Mouse (Mus musculus) midbrain, embryonic 12.5 days (tissue): ENCODE results near the gene Rln3. TPM values are rescaled to one million over a fixed set of nuclear protein-coding genes. Genes with fewer than 3 reads are reported as not detected.
A peak's percentile ranks its signal among the peaks of the same experiment; 100 is the strongest.
"Not testable (repeated sequence)": the region's sequence is repeated elsewhere in the genome, so short reads cannot be mapped to it uniquely, and the experiment has no call there.

ENCODE experiments used
- ATAC-seq: fragments of 200-750 bp; cut with Nextera tagmentation; 2 replicates; pipeline ENCODE4 v1.8.0; 2017; ENCODE audit warnings: low read depth, moderate TSS enrichment, moderate library complexity; ENCODE audit not compliant: low FRiP score
- H3K27ac ChIP-seq: fragments of 300-500 bp; sonication (generic); replicated peaks from 2 replicates; pipeline ENCODE4 v1.5.1; 2016; ENCODE audit warnings: mild to moderate bottlenecking
- H3K27me3 ChIP-seq: fragments of 300-500 bp; sonication (generic); 2 replicates; pipeline ENCODE4 v1.6.1; 2016; ENCODE audit warnings: mild to moderate bottlenecking
- H3K36me3 ChIP-seq: fragments of 300-500 bp; sonication (generic); 2 replicates; pipeline ENCODE4 v1.6.1; 2016
- H3K4me1 ChIP-seq: fragments of 300-500 bp; sonication (generic); 2 replicates; pipeline ENCODE4 v1.6.1; 2016
- H3K4me2 ChIP-seq: fragments of 300-500 bp; sonication (generic); replicated peaks from 2 replicates; pipeline ENCODE4 v1.6.1; 2016; ENCODE audit warnings: mild to moderate bottlenecking, moderate library complexity
- H3K4me3 ChIP-seq: fragments of 300-500 bp; sonication (generic); 2 replicates; pipeline ENCODE4 v1.5.1; 2016; ENCODE audit warnings: mild to moderate bottlenecking
- H3K9ac ChIP-seq: fragments of 300-500 bp; sonication (generic); replicated peaks from 2 replicates; pipeline ENCODE4 v1.6.1; 2016; ENCODE audit warnings: mild to moderate bottlenecking, moderate library complexity
- H3K9me3 ChIP-seq: fragments of 300-500 bp; sonication (generic); 2 replicates; pipeline ENCODE4 v1.6.1; 2016; ENCODE audit warnings: mild to moderate bottlenecking
- WGBS: fragments of 180-500 bp; shearing (Covaris S2); methylation state at CpG from one replicate; pipeline ENCODE4 v1.1.7; 2016; 5-methylcytosine and 5-hydroxymethylcytosine counted together
- polyA plus RNA-seq: library from polyadenylated mRNA; unstranded; fragments of >200 nt; fragmentation: Nextera tagmentation; extraction: Ambion mirVana; gene quantifications from 2 replicates; pipeline ENCODE4 v1.2.1, GENCODE M21; 2016

Rln3 gene
- polyA plus RNA-seq, 1 experiment from 2014 or later: not detected

- Histone ChIP-seq H3K4me1 (peaks cover 27% of the 10 kb centered on the region), H3K27me3 (peaks cover 55% of the 10 kb centered on the region), H3K9ac (peak within 1 kb of the TSS; percentile 60), H3K4me3 (peak within 1 kb of the TSS; percentile 54), H3K9me3 (no peaks in the 10 kb centered on the region), H3K4me2 (peak within 1 kb of the TSS; percentile 97), H3K27ac (no peak within 1 kb of the TSS), H3K36me3 (no peaks in the 10 kb centered on the region)
- ATAC-seq: no peak
- WGBS: 1% methylated on average over 45 of the region's 45 CpGs
Observed at GRCm38 (mm10) chr8:84011705-84012498, 32.9 kb downstream of the Rln3 start, which contains the start of gene 2210011C24Rik. TSS of gene 2210011C24Rik (minus strand) at chr8:84012171.

- peak; percentile 54 for ATAC-seq
- Histone ChIP-seq H3K9ac (peak overlapping the region; percentile 60), H3K36me3 (no peaks in the 10 kb centered on the region), H3K4me3 (peak overlapping the region; percentile 54), H3K4me1 (peaks cover 27% of the 10 kb centered on the region), H3K9me3 (no peaks in the 10 kb centered on the region), H3K27ac (no peak overlapping the region), H3K27me3 (peaks cover 55% of the 10 kb centered on the region), H3K4me2 (peak overlapping the region; percentile 97)
- WGBS: 2% methylated on average over 82 of the region's 83 CpGs
Observed at GRCm38 (mm10) chr8:84010625-84011611, 33.9 kb downstream of the Rln3 start.

GRCm38 (mm10) chr8:84009876-84010275 lies 34.9 kb downstream of the Rln3 start:
- H3K36me3 ChIP-seq: no peaks in the 10 kb centered on the region
- H3K9me3 ChIP-seq: no peaks in the 10 kb centered on the region
- H3K4me1 ChIP-seq: peaks cover 30% of the 10 kb centered on the region
- H3K27ac ChIP-seq: no peak overlapping the region
- H3K4me2 ChIP-seq: no peak overlapping the region
- peaks cover 49% of the 10 kb centered on the region for H3K27me3 ChIP-seq
- no peak overlapping the region for H3K4me3 ChIP-seq
- no peak overlapping the region for H3K9ac ChIP-seq
- no peak for ATAC-seq
- WGBS: 2% methylated on average over 11 of the region's 11 CpGs

DNA sequence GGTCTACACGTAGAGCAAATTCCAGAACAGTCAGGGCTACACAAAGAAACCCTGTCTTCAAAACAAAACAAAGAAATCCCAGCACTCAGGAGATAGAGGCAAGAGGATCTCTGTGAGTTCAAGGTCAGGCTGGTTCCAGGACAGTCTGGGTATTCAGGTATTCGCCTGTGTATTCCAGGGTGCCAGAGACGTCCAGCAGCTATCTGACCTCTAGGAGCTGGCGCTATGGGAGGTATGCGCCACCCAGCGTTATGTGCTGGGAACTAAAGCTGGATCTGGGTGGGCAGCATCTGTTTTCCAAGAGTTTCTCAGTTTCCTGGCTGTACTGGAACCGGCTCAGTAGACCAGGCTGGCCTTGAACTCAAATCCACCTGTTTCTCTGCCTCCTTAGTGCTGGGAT lies 36.4 kb downstream of the Rln3 start:
- no peaks in the 10 kb centered on the region for H3K36me3 ChIP-seq
- no peak overlapping the region for H3K4me2 ChIP-seq
- no peak overlapping the region for H3K27ac ChIP-seq
- 23% methylated on average over 7 of the region's 7 CpGs for WGBS
- ATAC-seq: no peak
- peaks cover 40% of the 10 kb centered on the region for H3K4me1 ChIP-seq
- H3K27me3 ChIP-seq: peaks cover 40% of the 10 kb centered on the region
- H3K9ac ChIP-seq: no peak overlapping the region
- no peak overlapping the region for H3K4me3 ChIP-seq
- no peaks in the 10 kb centered on the region for H3K9me3 ChIP-seq

- WGBS: 94% methylated on average over 7 of the region's 7 CpGs
- not testable (repeated sequence) for H3K27ac ChIP-seq, H3K4me2 ChIP-seq, H3K9ac ChIP-seq, H3K36me3 ChIP-seq, ATAC-seq, H3K9me3 ChIP-seq, H3K4me3 ChIP-seq
- Histone ChIP-seq H3K27me3 (peaks cover 40% of the 10 kb centered on the region), H3K4me1 (peaks cover 35% of the 10 kb centered on the region)
Observed at GRCm38 (mm10) chr8:84005502-84005901, 39.3 kb downstream of the Rln3 start.

DNA sequence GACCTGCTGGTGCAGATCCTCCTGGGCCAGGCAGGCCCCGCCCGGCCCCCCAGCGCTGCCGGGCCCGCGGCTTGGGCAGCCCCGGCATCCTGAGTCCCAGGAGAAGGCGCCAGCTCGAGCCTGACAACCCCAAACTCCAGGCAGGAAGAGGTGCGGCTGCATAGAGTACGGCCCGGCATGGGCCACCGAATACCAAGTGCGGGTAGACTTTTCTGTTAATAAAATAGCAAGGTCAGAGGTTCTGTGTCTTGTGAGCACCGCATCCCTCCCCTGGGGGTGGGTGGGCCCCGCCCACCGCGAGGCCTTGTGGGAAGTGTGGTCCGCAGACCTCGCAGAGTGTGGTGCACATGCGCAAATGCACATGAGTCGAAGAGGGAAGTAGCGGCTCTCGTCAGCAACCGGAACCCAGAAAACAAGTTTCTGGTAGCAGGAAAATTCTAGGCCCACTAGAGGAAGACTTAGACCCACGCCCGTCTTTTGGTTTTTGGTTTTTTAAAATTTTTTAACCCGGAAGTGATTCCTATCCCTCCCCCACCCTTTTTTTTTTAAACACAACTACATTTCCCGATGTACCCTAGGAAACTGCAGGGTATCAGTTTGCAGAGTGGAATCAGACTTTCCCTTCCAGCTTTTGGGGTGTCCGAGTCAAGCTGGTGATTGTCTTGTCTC lies 40.1 kb downstream of the Rln3 start:
- Histone ChIP-seq H3K4me3 (peak overlapping the region; percentile 56), H3K27me3 (peaks cover 41% of the 10 kb centered on the region), H3K36me3 (peaks cover 5% of the 10 kb centered on the region), H3K9me3 (no peaks in the 10 kb centered on the region), H3K27ac (peak overlapping the region; percentile 67), H3K4me1 (peaks cover 32% of the 10 kb centered on the region), H3K4me2 (peak overlapping the region; percentile 69), H3K9ac (peak overlapping the region; percentile 55)
- under 1% methylated on average over 30 of the region's 30 CpGs for WGBS
- peak; percentile 83 for ATAC-seq

- Histone ChIP-seq H3K4me3 (peak overlapping the region; percentile 56), H3K4me1 (peaks cover 41% of the 10 kb centered on the region), H3K4me2 (peak overlapping the region; percentile 69), H3K27ac (no peak overlapping the region), H3K36me3 (peaks cover 10% of the 10 kb centered on the region), H3K27me3 (peaks cover 46% of the 10 kb centered on the region), H3K9me3 (no peaks in the 10 kb centered on the region), H3K9ac (peak overlapping the region; percentile 55)
- 74% methylated on average over 6 of the region's 6 CpGs for WGBS
- ATAC-seq: no peak
Observed at GRCm38 (mm10) chr8:84003612-84004246, 41.1 kb downstream of the Rln3 start.

DNA sequence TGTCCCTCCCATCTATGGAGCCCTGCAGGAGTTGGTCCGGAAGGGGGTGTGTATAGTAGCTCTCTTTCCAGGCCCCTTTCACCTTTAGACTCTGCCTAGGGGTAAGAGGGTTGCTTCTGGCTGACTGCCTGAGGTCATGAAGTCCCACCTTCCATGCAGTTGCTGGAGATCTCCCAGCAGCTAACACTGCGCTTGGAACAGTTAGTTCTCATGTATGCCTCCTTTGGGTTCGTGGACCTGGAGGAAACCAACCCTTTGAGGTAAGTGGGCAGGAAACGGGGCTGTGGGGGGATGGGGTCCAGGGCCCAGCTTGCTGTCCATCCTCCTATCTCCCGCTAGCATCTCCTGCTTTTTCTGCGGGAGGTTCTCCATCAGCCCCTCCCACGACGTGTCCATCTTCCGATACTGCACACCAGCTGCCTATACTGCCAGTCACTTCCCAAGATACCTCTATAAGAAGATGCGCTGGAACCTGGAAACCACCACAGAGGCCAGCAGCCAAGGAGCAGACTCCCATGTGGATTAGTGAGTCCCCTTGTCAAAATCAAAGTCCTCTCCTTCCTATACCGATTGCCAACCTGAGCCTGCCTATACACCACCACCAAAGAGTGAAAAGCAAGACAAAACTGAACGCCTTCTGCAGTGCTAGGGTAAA lies 41.7 kb downstream of the Rln3 start:
- H3K36me3 ChIP-seq: peaks cover 10% of the 10 kb centered on the region
- no peak overlapping the region for H3K27ac ChIP-seq
- WGBS: 57% methylated on average over 12 of the region's 12 CpGs
- H3K4me3 ChIP-seq: no peak overlapping the region
- no peak overlapping the region for H3K9ac ChIP-seq
- ATAC-seq: no peak
- H3K27me3 ChIP-seq: peaks cover 46% of the 10 kb centered on the region
- 0 out of 2 replicates have a peak overlapping the region, but pooled peaks have one; percentile 5 for H3K4me2 ChIP-seq
- no peaks in the 10 kb centered on the region for H3K9me3 ChIP-seq
- H3K4me1 ChIP-seq: peaks cover 46% of the 10 kb centered on the region

- H3K27me3 ChIP-seq: peaks cover 46% of the 10 kb centered on the region
- 0 out of 2 replicates have a peak within 1 kb of the TSS, but pooled peaks have one; percentile 28 for H3K9ac ChIP-seq
- no peaks in the 10 kb centered on the region for H3K9me3 ChIP-seq
- peak within 1 kb of the TSS; percentile 14 for H3K4me3 ChIP-seq
- peaks cover 10% of the 10 kb centered on the region for H3K36me3 ChIP-seq
- peak within 1 kb of the TSS; percentile 35 for H3K4me2 ChIP-seq
- no peak within 1 kb of the TSS for H3K27ac ChIP-seq
- 18% methylated on average over 55 of the region's 61 CpGs for WGBS
- peaks cover 46% of the 10 kb centered on the region for H3K4me1 ChIP-seq
- ATAC-seq: no peak
Observed at GRCm38 (mm10) chr8:84001281-84002000, 43.4 kb downstream of the Rln3 start, which contains the start of gene 1700067K01Rik. TSS of gene 1700067K01Rik (plus strand) at chr8:84001502.

DNA sequence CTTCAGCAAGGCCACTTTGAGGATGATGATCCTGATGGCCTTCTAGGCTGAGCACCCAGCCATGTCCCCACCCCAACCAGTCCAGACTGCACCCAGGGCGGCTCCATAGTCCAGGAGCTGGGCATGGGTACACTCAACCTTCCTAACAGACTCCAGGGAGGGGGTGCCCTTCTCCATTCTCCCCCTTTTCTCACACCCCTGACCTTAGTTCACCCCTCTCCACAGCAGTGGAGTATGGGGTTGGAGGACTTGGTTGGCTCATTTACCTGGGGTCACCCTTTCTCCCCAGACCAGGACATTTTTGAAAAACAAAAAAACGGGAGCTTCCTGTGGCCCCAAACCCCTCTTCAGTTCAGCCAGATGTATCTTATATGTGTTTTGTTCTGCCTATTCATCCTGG lies 45.0 kb downstream of the Rln3 start:
- Histone ChIP-seq H3K27ac (no peak overlapping the region), H3K9me3 (no peaks in the 10 kb centered on the region), H3K4me1 (peaks cover 49% of the 10 kb centered on the region), H3K36me3 (peaks cover 14% of the 10 kb centered on the region), H3K27me3 (peaks cover 46% of the 10 kb centered on the region), H3K4me2 (no peak overlapping the region), H3K9ac (no peak overlapping the region), H3K4me3 (no peak overlapping the region)
- 94% methylated on average over 2 of the region's 2 CpGs for WGBS
- ATAC-seq: no peak
